Mouse (Mus musculus) kidney, adult 18-20 months (tissue): Measurements from ENCODE around the gene Cltb.

Experiments used
- DNase-seq: peaks from one replicate; pipeline ENCODE4 v3.0.0; 2021

The Cltb gene

DNA sequence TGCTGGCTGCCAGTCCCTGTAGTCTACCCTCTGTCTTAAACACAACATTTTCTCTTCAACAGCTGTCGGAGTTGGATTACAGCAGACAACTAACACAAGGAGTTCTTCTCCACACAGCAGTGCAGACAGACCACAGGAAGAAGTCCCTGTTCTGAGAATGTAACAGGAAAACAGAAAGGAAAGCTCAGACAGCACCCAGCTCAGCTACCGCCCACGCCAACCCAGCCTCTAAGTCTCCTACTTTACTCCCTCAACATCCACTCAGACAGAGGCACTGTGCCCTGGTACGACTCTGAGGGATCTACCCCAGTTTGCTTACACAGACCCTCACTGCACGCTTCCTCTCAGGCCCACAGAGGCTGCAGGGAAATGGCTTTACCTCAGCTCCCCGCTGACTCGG lies 50.5 kb downstream of the Cltb start:
- no peak for DNase-seq

- no peak for DNase-seq
These were observed 51.5 kb downstream of the Cltb start for GRCm38 (mm10) chr13:54559656-54560055.

GRCm38 (mm10) chr13:54557652-54558051 lies 53.5 kb downstream of the Cltb start:
- peak; percentile 47 for DNase-seq

- peak; percentile 67 for DNase-seq
These were observed 54.3 kb downstream of the Cltb start for GRCm38 (mm10) chr13:54556796-54557195.

DNA sequence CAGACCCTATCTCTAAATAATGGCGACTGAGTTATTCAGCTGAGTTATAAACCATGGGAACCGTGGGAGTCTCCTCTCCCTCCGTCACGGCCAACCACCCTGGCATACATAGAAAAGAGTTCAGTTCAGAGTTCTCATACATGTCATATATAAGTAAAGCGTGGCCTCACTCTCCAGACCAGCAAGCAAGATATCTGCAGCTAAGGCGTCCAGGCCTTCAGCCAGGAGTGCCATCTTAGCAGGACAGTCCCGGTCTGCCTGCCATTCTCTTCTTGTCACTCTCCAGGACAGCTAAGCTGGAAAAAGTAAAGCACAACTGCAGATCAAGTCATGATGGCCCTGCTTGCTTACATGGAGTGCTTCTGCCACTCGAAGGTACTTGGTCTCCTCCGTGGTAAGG lies 55.0 kb downstream of the Cltb start:
- no peak for DNase-seq

DNA sequence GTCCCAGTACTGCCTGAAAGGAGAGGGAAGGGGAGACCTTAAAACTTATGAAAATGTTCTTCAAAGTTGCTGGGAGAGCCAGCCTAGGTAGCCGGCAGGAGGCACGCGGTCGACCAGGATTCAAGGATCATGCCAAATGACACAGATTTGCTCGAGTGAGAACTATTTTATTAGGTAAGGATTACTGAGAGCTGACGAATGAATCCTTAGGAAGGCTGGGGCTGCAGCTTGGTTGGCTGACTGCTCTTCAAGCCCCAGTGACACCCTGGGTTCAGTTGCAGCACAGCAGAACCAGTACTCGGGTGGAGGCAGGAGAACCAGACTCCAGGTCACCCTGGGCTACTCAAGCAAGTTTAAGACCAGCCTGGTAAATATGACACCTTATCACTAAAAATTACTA lies 63.1 kb downstream of the Cltb start:
- DNase-seq: peak; percentile 29
